Mouse (Mus musculus) liver, embryonic 14.5 days (tissue): ENCODE data around the gene Olfr907.

Experiments
- CTCF ChIP-seq: IDR thresholded peaks from 2 replicates; pipeline ENCODE4 v1.5.1; 2016; ENCODE audit warnings: antibody characterized with exemption, low read depth, control low read depth
- EP300 ChIP-seq: IDR thresholded peaks from 2 replicates; pipeline ENCODE4 v1.6.1; 2016; ENCODE audit warnings: antibody characterized with exemption, low read depth

GRCm38 (mm10) chr9:38462844-38463243 is 32.8 kb upstream of the Olfr907 start, which contains the start of gene Olfr904:
- TF ChIP-seq CTCF (no peak), EP300 (no peak)
